Mouse (Mus musculus): ENCODE measurements around the gene Isca2. TPM values are rescaled to one million over a fixed set of nuclear protein-coding genes. Genes with fewer than 3 reads are reported as not detected.

The Isca2 gene
- polyA plus RNA-seq, 2 experiments, result 54.1 to 93.0 TPM

DNA sequence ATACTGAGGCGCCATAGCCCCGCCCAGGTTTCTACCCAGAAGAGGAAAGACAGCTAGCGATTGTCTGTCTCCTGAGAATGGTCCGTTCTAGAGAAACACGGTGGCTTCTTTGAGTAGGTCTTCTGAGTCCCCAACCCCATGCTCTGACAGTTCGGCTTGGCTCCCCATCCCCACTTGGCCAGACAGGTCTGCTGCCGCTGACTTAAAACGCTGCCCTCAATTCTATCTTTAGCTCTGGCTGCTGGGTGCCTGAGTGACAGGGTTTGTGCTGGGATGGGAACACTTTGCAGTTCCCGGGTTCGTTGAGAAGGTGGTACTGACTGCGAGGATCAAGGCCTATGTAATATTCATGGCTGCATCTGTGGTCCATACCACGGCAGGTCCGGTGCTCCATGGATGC lies 39.7 kb upstream of the Isca2 start:
- H3K36me3 ChIP-seq (replicated peaks; ENCODE audit: control insufficient read depth, insufficient read depth, low read depth), result no peaks in the 10 kb centered on the region
- H3K9me3 ChIP-seq (ENCODE audit: control insufficient read depth, low read length), result no peaks in the 10 kb centered on the region
- H3K4me2 ChIP-seq (ENCODE audit: low read depth), result no peak overlapping the region
- H3K9ac ChIP-seq (replicated peaks), result no peak overlapping the region
- DNase-seq (ENCODE audit: low read depth in 3 of 3, low spot score in 3 of 3), result no peak
- no peaks in the 10 kb centered on the region for H3K27me3 ChIP-seq (ENCODE audit: control insufficient read depth, insufficient read depth, low read length)
- H3K27ac ChIP-seq, result no peak overlapping the region
- H3K4me1 ChIP-seq (replicated peaks; ENCODE audit: control insufficient read depth in 2 of 2, insufficient read depth in 2 of 2, low read length in 1 of 2), result no peaks in the 10 kb centered on the region
- ATAC-seq (ENCODE audit: insufficient read depth), result no peak
- WGBS (ENCODE audit: insufficient replicate concordance), result 52% methylated on average over 13 of the region's 13 CpGs
- no peak overlapping the region for H3K4me3 ChIP-seq (ENCODE audit: insufficient read depth in 1 of 2, low read depth in 2 of 2, low read length in 2 of 2)
- no peak for TF ChIP-seq EP300 (IDR thresholded peaks at IDR 0.05; ENCODE audit: low read depth)

DNA sequence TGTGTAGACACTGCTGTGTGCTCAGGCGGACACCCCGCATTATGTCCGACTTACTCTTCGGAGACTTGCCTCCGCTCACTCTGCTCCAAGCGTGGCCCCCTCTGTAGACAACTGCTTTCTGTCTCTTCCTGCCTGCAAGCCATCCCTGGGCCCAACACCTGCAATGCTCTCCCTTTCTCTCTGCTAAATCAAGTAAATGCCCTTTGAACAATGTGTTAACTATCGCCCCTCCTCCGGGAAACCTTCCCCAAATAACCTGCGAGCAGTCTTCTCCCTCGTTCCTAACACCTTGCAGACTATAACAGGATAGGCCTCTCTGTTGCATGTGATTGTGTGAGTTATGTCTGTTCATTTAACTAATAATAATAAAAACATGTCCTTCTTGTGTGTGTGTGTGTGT lies 29.6 kb upstream of the Isca2 start:
- ATAC-seq (ENCODE audit: insufficient read depth), result no peak
- no peaks in the 10 kb centered on the region for H3K4me1 ChIP-seq (replicated peaks; ENCODE audit: control insufficient read depth in 2 of 2, insufficient read depth in 2 of 2, low read length in 1 of 2)
- DNase-seq (ENCODE audit: low read depth in 3 of 3, low spot score in 3 of 3), result no peak
- H3K9ac ChIP-seq (replicated peaks), result no peak overlapping the region
- no peaks in the 10 kb centered on the region for H3K36me3 ChIP-seq (replicated peaks; ENCODE audit: control insufficient read depth, insufficient read depth, low read depth)
- TF ChIP-seq EP300 (IDR thresholded peaks at IDR 0.05; ENCODE audit: low read depth), result no peak
- no peak for TF ChIP-seq CTCF (IDR thresholded peaks at IDR 0.05; ENCODE audit: low read depth)
- H3K27me3 ChIP-seq (ENCODE audit: control insufficient read depth, insufficient read depth, low read length), result no peaks in the 10 kb centered on the region
- H3K4me3 ChIP-seq (ENCODE audit: insufficient read depth in 1 of 2, low read depth in 2 of 2, low read length in 2 of 2), result no peak overlapping the region
- 75% methylated on average over 10 of the region's 10 CpGs for WGBS (ENCODE audit: insufficient replicate concordance)
- H3K4me2 ChIP-seq (ENCODE audit: low read depth), result no peak overlapping the region
- H3K27ac ChIP-seq, result no peak overlapping the region
- no peaks in the 10 kb centered on the region for H3K9me3 ChIP-seq (ENCODE audit: control insufficient read depth, low read length)

DNA sequence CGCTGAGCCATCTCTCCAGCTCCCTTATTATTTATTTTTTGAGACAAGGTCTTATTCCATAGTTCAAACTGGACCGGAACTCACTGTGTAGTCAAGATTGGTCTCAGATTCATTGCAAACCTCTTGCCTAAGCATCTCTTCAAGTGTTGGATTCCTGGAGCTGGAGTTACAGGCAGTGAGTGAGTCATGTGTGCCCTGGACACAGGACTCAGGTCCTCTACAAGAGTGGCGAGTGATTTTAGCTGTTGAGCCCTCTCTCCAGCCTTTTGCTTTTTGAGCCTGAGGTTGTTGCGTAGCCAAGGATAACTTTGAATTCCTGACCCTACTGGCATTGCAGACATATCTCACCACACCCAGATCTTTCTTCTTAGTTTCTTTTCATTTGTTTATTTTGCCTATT lies 27.4 kb upstream of the Isca2 start:
- no peak for TF ChIP-seq CTCF (IDR thresholded peaks at IDR 0.05; ENCODE audit: low read depth)
- no peak for TF ChIP-seq EP300 (IDR thresholded peaks at IDR 0.05; ENCODE audit: low read depth)
- ATAC-seq (ENCODE audit: insufficient read depth) (no peak), DNase-seq (ENCODE audit: low read depth in 3 of 3, low spot score in 3 of 3) (no peak)
- H3K4me2 ChIP-seq (ENCODE audit: low read depth), result no peak overlapping the region
- H3K27me3 ChIP-seq (ENCODE audit: control insufficient read depth, insufficient read depth, low read length), result no peaks in the 10 kb centered on the region
- H3K4me1 ChIP-seq (replicated peaks; ENCODE audit: control insufficient read depth in 2 of 2, insufficient read depth in 2 of 2, low read length in 1 of 2), result no peaks in the 10 kb centered on the region
- no peaks in the 10 kb centered on the region for H3K9me3 ChIP-seq (ENCODE audit: control insufficient read depth, low read length)
- no peak overlapping the region for H3K4me3 ChIP-seq (ENCODE audit: insufficient read depth in 1 of 2, low read depth in 2 of 2, low read length in 2 of 2)
- 72% methylated on average over 4 of the region's 4 CpGs for WGBS (ENCODE audit: insufficient replicate concordance)
- no peak overlapping the region for H3K27ac ChIP-seq
- no peak overlapping the region for H3K9ac ChIP-seq (replicated peaks)
- no peaks in the 10 kb centered on the region for H3K36me3 ChIP-seq (replicated peaks; ENCODE audit: control insufficient read depth, insufficient read depth, low read depth)

- Histone ChIP-seq H3K9ac (replicated peaks) (no peak overlapping the region), H3K4me1 (replicated peaks; ENCODE audit: control insufficient read depth in 2 of 2, insufficient read depth in 2 of 2, low read length in 1 of 2) (no peaks in the 10 kb centered on the region), H3K9me3 (ENCODE audit: control insufficient read depth, low read length) (no peaks in the 10 kb centered on the region), H3K27ac (no peak overlapping the region), H3K4me3 (ENCODE audit: insufficient read depth in 1 of 2, low read depth in 2 of 2, low read length in 2 of 2) (no peak overlapping the region), H3K36me3 (replicated peaks; ENCODE audit: control insufficient read depth, insufficient read depth, low read depth) (no peaks in the 10 kb centered on the region), H3K27me3 (ENCODE audit: control insufficient read depth, insufficient read depth, low read length) (no peaks in the 10 kb centered on the region), H3K4me2 (ENCODE audit: low read depth) (no peak overlapping the region)
- 29% methylated on average over 3 of the region's 3 CpGs for WGBS (ENCODE audit: insufficient replicate concordance)
- no peak for ATAC-seq (ENCODE audit: insufficient read depth)
- DNase-seq (ENCODE audit: low read depth in 3 of 3, low spot score in 3 of 3), result no peak
- TF ChIP-seq EP300 (IDR thresholded peaks at IDR 0.05; ENCODE audit: low read depth), result no peak
- TF ChIP-seq CTCF (IDR thresholded peaks at IDR 0.05; ENCODE audit: low read depth), result no peak
Observed at GRCm38 (mm10) chr12:84748134-84748533, 24.9 kb upstream of the Isca2 start.

DNA sequence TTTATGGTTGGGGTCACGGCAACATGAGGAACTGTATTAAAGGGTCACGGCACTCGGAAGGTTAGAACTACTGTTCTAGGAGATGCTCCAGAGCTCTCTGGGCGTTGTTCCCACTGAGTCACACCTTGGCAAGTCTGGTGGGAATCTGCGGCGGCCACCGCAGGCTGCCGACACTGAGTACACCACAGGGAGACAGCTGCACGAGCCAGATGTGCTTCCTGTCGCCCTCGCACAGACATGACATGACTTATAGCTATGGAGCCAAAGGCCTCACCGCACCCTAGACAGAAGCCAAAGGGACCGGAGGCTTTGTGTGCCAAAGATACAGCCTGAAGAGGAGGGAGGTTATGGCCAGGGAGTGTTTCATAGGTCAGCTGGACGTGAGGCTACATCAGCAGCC lies 22.4 kb upstream of the Isca2 start:
- Histone ChIP-seq H3K4me2 (ENCODE audit: low read depth) (no peak overlapping the region), H3K4me3 (ENCODE audit: insufficient read depth in 1 of 2, low read depth in 2 of 2, low read length in 2 of 2) (no peak overlapping the region), H3K36me3 (replicated peaks; ENCODE audit: control insufficient read depth, insufficient read depth, low read depth) (no peaks in the 10 kb centered on the region; the same call in 1 of the 2 replicates), H3K27me3 (ENCODE audit: control insufficient read depth, insufficient read depth, low read length) (no peaks in the 10 kb centered on the region), H3K4me1 (replicated peaks; ENCODE audit: control insufficient read depth in 2 of 2, insufficient read depth in 2 of 2, low read length in 1 of 2) (no peaks in the 10 kb centered on the region), H3K9me3 (ENCODE audit: control insufficient read depth, low read length) (no peaks in the 10 kb centered on the region), H3K27ac (no peak overlapping the region), H3K9ac (replicated peaks) (no peak overlapping the region)
- TF ChIP-seq CTCF (IDR thresholded peaks at IDR 0.05; ENCODE audit: low read depth) (no peak), EP300 (IDR thresholded peaks at IDR 0.05; ENCODE audit: low read depth) (no peak)
- no peak for DNase-seq (ENCODE audit: low read depth in 3 of 3, low spot score in 3 of 3)
- ATAC-seq (ENCODE audit: insufficient read depth), result no peak
- WGBS (ENCODE audit: insufficient replicate concordance), result 26% methylated on average over 14 of the region's 14 CpGs

Measured in liver, embryonic 14.5 days (tissue).